Mouse (Mus musculus) neural tube, embryonic 13.5 days (tissue): ENCODE measurements around the gene Olfr1012. TPM values are rescaled to one million over a fixed set of nuclear protein-coding genes. Genes with fewer than 3 reads are reported as not detected.
"Not testable (repeated sequence)": the region's sequence is repeated elsewhere in the genome, so short reads cannot be mapped to it uniquely, and the experiment has no call there.

Experiments used
- ATAC-seq: fragments of 200-750 bp; cut with Nextera tagmentation; 2 replicates; pipeline ENCODE4 v1.8.0; 2017; ENCODE audit warnings: low read depth, mild to moderate bottlenecking, moderate TSS enrichment, moderate library complexity
- H3K27ac ChIP-seq: fragments of 300-500 bp; sonication (generic); replicated peaks from 2 replicates; pipeline ENCODE4 v1.5.1; 2015; ENCODE audit warnings: moderate library complexity, mild to moderate bottlenecking, inconsistent platforms
- H3K27me3 ChIP-seq: fragments of 300-500 bp; sonication (generic); 2 replicates; pipeline ENCODE4 v1.6.1; 2015; ENCODE audit warnings: mild to moderate bottlenecking, inconsistent platforms
- H3K36me3 ChIP-seq: fragments of 300-500 bp; sonication (generic); 2 replicates; pipeline ENCODE4 v1.6.1; 2015; ENCODE audit warnings: mild to moderate bottlenecking, inconsistent platforms
- H3K4me1 ChIP-seq: fragments of 300-500 bp; sonication (generic); replicated peaks from 2 replicates; pipeline ENCODE4 v1.6.1; 2015; ENCODE audit warnings: inconsistent platforms
- H3K4me2 ChIP-seq: fragments of 300-500 bp; sonication (generic); 2 replicates; pipeline ENCODE4 v1.6.1; 2015; ENCODE audit warnings: inconsistent platforms, mild to moderate bottlenecking, moderate library complexity
- H3K4me3 ChIP-seq: fragments of 300-500 bp; sonication (generic); 2 replicates; pipeline ENCODE4 v1.5.1; 2015; ENCODE audit warnings: mild to moderate bottlenecking, inconsistent platforms
- H3K9ac ChIP-seq: fragments of 300-500 bp; sonication (generic); 2 replicates; pipeline ENCODE4 v1.6.1; 2015; ENCODE audit warnings: moderate library complexity, mild to moderate bottlenecking, inconsistent platforms
- H3K9me3 ChIP-seq: fragments of 300-500 bp; sonication (generic); 2 replicates; pipeline ENCODE4 v1.6.1; 2016; ENCODE audit warnings: inconsistent platforms
- WGBS: fragments of 180-500 bp; shearing (Covaris S2); methylation state at CpG from one replicate; pipeline ENCODE4 v1.1.7; 2015; 5-methylcytosine and 5-hydroxymethylcytosine counted together
- polyA plus RNA-seq: library from polyadenylated mRNA; unstranded; fragments of >200 nt; fragmentation: Nextera tagmentation; extraction: Ambion mirVana; gene quantifications from 2 replicates; pipeline ENCODE4 v1.2.1, GENCODE M21; 2015

Gene Olfr1012
- polyA plus RNA-seq: not detected in 2 replicates

DNA sequence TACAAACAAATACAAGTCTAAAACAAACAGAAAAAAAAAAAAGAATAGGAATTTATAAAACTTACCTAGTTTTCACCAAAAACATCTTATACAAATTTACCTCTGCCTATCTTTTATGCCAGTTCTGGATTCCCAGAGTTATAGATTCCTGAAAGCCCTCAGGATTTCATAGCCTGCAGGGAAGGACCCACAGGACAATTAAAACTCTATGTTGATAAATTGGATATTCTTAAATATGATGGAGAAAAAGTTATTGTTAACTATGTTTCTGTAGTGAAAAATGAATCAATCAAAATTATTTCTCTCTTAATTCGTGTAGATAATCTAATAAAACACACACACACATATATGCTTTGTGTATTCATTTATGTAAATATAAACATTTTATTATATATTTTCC, at the start of gene Olfr1012:
Gene Olfr1012 (minus strand): TSS at position 101 of the 400 bp plus-strand sequence.
- Histone ChIP-seq H3K9me3 (no peaks in the 10 kb centered on the region), H3K9ac (no peak within 1 kb of the TSS), H3K36me3 (no peaks in the 10 kb centered on the region), H3K27ac (no peak within 1 kb of the TSS), H3K4me1 (no peaks in the 10 kb centered on the region), H3K4me2 (no peak within 1 kb of the TSS), H3K27me3 (no peaks in the 10 kb centered on the region), H3K4me3 (no peak within 1 kb of the TSS)
- 56% methylated on average over 1 of the region's 1 CpGs for whole genome bisulfite sequencing
- ATAC-seq: no peak

DNA sequence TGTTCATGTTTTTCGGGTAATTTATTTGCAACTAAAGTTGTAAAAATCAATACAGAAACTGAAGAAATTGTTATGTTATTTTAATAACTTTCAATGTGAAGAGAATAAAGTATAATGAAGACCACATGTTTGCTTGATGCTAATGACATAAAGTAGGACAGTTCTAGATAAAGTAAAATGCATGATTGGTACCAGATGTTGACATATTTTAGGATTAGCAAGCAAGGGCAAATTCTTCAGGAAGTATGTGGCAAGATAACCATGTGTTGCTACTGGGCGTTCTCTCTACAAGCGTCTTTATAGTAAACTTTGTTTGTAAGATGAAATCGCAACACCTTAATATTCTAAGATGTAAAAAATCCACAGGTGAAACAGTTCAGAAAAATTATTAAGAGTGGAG, 41.9 kb upstream of the Olfr1012 start:
- Histone ChIP-seq H3K4me2 (no peak overlapping the region), H3K9ac (no peak overlapping the region), H3K27ac (no peak overlapping the region), H3K36me3 (no peaks in the 10 kb centered on the region), H3K9me3 (no peaks in the 10 kb centered on the region), H3K4me3 (no peak overlapping the region), H3K4me1 (no peaks in the 10 kb centered on the region), H3K27me3 (no peaks in the 10 kb centered on the region)
- WGBS: 92% methylated on average over 4 of the region's 4 CpGs
- ATAC-seq: no peak

DNA sequence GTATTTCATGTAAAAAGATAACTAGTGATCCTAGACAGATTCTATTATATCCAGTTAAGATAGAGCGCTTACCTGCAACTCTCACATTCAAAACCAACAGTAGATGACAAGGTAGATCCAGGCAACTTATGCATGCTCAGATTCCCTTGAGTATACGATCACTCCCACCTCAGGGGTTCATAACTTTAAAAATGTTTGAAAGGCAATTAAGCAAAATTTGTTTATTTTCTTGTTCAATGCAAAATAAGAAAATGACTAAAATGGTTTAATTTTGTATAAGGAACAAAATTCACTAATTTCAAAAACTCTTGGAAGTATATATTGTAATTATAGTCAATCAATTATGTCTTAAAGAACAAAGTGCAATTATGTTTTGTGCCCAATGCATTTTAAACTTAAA, 39.9 kb upstream of the Olfr1012 start, which contains the start of gene Olfr1016:
Gene Olfr1016 (minus strand): TSS at position 101 of the 400 bp plus-strand sequence.
- no peak for ATAC-seq
- WGBS: 92% methylated on average over 2 of the region's 2 CpGs

DNA sequence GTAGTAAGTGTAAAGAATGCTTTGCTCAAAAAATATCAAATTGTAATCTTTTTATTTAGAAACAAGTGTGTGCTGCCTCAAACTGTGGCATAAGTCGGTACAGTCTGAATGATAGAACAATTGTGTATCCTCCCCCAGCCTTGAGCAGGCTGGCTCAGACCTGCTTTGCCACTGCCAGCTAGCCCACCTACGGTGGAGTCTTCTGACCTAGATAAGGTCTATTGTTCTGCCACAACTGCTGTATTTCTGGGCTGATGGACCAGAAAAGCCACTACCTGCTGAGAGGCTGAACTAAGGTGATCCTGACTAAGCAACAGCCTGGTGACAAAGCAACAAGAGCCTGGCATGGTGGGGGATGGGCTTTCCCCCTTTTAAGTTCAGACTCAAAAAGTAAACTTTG, 29.8 kb upstream of the Olfr1012 start:
- WGBS: 44% methylated on average over 2 of the region's 2 CpGs
- H3K27ac ChIP-seq: no peak overlapping the region
- H3K4me2 ChIP-seq: no peak overlapping the region
- no peak for ATAC-seq
- H3K36me3 ChIP-seq: no peaks in the 10 kb centered on the region
- no peaks in the 10 kb centered on the region for H3K27me3 ChIP-seq
- H3K9me3 ChIP-seq: no peaks in the 10 kb centered on the region
- H3K9ac ChIP-seq: no peak overlapping the region
- no peaks in the 10 kb centered on the region for H3K4me1 ChIP-seq
- no peak overlapping the region for H3K4me3 ChIP-seq

More for the DNA sequence above, 39.9 kb upstream of the Olfr1012 start, which contains the start of gene Olfr1016:
- Histone ChIP-seq H3K4me2 (no peak within 1 kb of the TSS), H3K27ac (no peak within 1 kb of the TSS), H3K4me3 (no peak within 1 kb of the TSS), H3K4me1 (no peaks in the 10 kb centered on the region), H3K27me3 (no peaks in the 10 kb centered on the region), H3K9me3 (no peaks in the 10 kb centered on the region), H3K36me3 (no peaks in the 10 kb centered on the region), H3K9ac (no peak within 1 kb of the TSS)

DNA sequence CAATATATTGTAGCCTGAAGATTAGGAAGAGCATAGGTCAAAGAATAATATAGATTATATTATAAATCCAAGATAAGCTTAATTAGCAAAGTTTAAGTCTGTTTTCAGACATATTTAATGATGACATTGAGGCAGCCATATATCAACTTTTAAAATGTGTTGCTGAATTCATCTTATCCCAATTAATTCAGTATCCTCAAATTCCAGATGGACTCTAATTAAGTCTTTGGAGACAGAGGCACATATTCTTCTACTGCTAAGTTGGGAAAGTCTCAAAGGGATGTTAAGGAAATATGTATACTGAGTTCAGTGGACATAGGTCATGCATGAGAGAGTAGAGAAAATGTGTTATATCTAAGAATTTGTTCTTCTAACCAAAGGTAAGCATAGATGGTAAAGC, 19.2 kb upstream of the Olfr1012 start, which contains the start of gene Olfr1015:
Gene Olfr1015 (plus strand): TSS at position 301 of the 400 bp plus-strand sequence.
- no peak for ATAC-seq
- Histone ChIP-seq H3K4me3 (no peak within 1 kb of the TSS), H3K9ac (no peak within 1 kb of the TSS), H3K4me1 (no peaks in the 10 kb centered on the region), H3K27ac (no peak within 1 kb of the TSS), H3K36me3 (no peaks in the 10 kb centered on the region), H3K9me3 (no peaks in the 10 kb centered on the region), H3K27me3 (no peaks in the 10 kb centered on the region), H3K4me2 (no peak within 1 kb of the TSS)

DNA sequence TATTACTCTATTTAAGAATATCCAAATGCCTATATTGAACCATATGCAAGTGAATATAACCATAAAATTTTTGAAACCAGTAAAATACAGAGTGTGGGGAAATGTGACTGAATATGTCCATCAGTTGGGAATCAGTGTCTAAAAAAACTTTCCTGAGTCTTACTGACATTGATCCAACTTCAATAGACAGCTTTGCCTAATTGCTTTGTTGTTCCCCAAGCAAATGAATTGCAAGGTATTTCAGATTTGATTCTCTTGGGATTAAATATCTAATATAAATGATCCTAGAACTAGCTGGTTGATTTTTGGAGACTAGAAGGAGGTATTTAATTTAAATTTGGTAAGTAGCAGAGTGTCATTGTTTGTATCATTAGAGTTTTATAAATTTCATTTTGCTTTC, 9.8 kb upstream of the Olfr1012 start, which contains the start of gene Olfr1014:
Gene Olfr1014 (plus strand): TSS at position 301 of the 400 bp plus-strand sequence.
- no peak for ATAC-seq
- no peak within 1 kb of the TSS for H3K4me3 ChIP-seq
- no peaks in the 10 kb centered on the region for H3K36me3 ChIP-seq
- no peak within 1 kb of the TSS for H3K27ac ChIP-seq
- no peaks in the 10 kb centered on the region for H3K4me1 ChIP-seq
- H3K4me2 ChIP-seq: no peak within 1 kb of the TSS
- no peaks in the 10 kb centered on the region for H3K9me3 ChIP-seq
- H3K9ac ChIP-seq: no peak within 1 kb of the TSS
- H3K27me3 ChIP-seq: no peaks in the 10 kb centered on the region

DNA sequence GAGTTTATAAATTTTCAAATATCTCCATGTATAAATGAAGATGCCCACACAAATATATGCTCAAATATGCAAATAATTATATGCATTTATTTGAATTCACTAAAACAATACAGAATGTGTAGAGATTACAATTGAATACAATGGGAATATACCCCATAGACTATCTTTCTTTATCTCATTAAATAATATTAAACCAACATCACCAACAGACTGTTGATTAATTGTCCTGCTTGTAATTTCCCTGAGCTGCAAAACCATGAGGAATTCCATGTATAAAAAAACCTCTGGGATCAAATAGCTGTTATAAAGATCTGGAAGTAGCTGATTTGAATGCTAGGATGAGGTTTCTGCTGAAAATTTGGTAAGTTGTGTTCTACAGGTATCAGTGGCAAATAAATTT, 4.2 kb upstream of the Olfr1012 start, which contains the start of gene Olfr1013:
Gene Olfr1013 (plus strand): TSS at position 301 of the 400 bp plus-strand sequence.
- H3K4me1 ChIP-seq: no peaks in the 10 kb centered on the region
- H3K9ac ChIP-seq: no peak within 1 kb of the TSS
- no peak within 1 kb of the TSS for H3K4me2 ChIP-seq
- no peak within 1 kb of the TSS for H3K4me3 ChIP-seq
- no peak within 1 kb of the TSS for H3K27ac ChIP-seq
- H3K9me3 ChIP-seq: no peaks in the 10 kb centered on the region
- H3K36me3 ChIP-seq: no peaks in the 10 kb centered on the region
- no peaks in the 10 kb centered on the region for H3K27me3 ChIP-seq
- ATAC-seq: no peak

DNA sequence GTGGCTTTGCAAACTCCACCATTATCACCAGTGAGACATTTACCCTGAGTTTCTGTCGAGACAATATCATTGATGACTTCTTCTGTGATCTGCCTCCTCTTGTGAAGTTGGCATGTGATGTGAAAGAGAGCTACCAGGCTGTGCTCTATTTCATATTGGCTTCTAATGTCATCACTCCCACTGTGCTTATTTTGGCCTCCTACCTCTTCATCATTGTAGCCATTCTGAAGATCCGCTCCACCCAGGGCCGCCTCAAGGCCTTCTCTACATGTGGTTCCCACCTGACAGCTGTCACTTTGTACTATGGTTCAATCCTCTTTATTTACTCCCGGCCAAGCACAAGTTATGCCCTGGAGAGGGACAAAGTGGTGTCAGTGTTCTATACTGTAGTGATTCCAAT, 8.7 kb downstream of the Olfr1012 start:
- WGBS: 88% methylated on average over 4 of the region's 4 CpGs
- no peak overlapping the region for H3K27ac ChIP-seq

DNA sequence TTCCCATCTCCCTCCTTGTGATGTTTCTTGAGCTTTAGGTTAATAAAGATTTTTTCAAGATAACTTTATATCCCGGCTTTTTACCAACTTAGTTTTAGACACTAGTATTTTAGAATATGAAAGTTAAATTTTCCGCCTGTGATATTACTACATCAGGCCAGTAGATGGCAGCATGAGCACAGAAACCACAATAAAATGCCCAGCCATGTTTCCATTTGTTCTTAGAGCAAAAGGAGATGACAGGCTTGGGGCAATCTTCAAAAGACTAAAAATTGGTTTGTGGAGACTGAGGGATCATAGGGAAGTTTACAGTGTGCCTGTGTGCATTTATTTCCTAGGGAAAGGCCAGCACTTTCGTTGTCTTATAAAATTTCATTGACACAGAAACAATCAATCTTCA, 36.8 kb downstream of the Olfr1012 start:
- no peak overlapping the region for H3K4me2 ChIP-seq

More for the DNA sequence above, 8.7 kb downstream of the Olfr1012 start:
- ATAC-seq: no peak
- Histone ChIP-seq H3K4me2 (no peak overlapping the region), H3K9me3 (no peaks in the 10 kb centered on the region), H3K27me3 (no peaks in the 10 kb centered on the region), H3K4me3 (no peak overlapping the region), H3K36me3 (no peaks in the 10 kb centered on the region), H3K4me1 (no peaks in the 10 kb centered on the region), H3K9ac (no peak overlapping the region)

DNA sequence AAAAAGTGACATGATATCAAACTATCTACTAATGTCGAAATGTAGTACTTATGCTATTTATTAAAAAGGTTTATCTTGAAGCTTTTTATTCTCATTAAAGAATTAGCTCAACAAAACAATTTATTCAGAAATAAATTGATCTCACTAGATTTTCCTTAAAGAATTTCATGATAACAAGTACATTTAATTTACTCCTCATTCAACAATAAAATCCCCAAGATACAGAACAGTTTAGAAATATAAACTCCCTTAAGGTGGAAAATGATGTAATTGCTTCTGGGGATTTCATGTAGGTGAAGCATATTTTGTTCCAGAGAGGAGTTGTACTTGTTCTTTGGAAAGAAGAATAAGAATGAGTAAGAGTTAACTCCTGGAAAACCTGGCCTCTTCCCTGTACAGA, 47.4 kb downstream of the Olfr1012 start, which contains the start of gene Olfr1009:
Gene Olfr1009 (plus strand): TSS at position 301 of the 400 bp plus-strand sequence.
- Histone ChIP-seq H3K9me3 (no peaks in the 10 kb centered on the region), H3K36me3 (no peaks in the 10 kb centered on the region), H3K27ac (no peak within 1 kb of the TSS), H3K27me3 (no peaks in the 10 kb centered on the region), H3K4me1 (no peaks in the 10 kb centered on the region), H3K9ac (no peak within 1 kb of the TSS), H3K4me2 (no peak within 1 kb of the TSS), H3K4me3 (no peak within 1 kb of the TSS)
- ATAC-seq: no peak
- 90% methylated on average over 1 of the region's 1 CpGs for WGBS

More for the DNA sequence above, 36.8 kb downstream of the Olfr1012 start:
- Histone ChIP-seq H3K4me1 (no peaks in the 10 kb centered on the region), H3K4me3 (no peak overlapping the region), H3K9me3 (no peaks in the 10 kb centered on the region), H3K9ac (no peak overlapping the region), H3K36me3 (no peaks in the 10 kb centered on the region), H3K27me3 (no peaks in the 10 kb centered on the region), H3K27ac (no peak overlapping the region)
- WGBS: 13% methylated on average over 3 of the region's 3 CpGs
- no peak for ATAC-seq

DNA sequence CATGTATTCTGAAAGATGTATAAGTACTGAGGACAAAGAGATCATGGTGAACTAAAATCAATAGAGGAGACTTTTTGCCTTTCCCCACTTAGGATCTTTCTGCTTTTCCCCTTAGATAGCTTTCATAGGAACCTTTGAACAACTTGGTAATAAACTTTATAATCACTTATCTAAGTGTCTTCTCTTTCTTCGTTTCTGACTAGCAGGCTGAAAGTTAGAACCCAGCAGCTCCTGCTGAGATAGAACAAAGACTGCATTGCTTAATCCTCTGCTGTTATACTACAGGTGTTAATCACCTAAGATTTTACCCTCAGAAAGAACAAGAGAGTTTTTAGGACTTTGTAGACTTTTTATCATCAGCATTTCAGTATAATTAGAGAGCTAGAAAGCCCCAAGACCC, 51.4 kb downstream of the Olfr1012 start:
- no peaks in the 10 kb centered on the region for H3K9me3 ChIP-seq
- no peak overlapping the region for H3K4me2 ChIP-seq
- WGBS: 9% methylated on average over 1 of the region's 1 CpGs
- H3K9ac ChIP-seq: no peak overlapping the region
- H3K27ac ChIP-seq: no peak overlapping the region
- H3K27me3 ChIP-seq: no peaks in the 10 kb centered on the region
- no peak for ATAC-seq
- no peak overlapping the region for H3K4me3 ChIP-seq
- H3K36me3 ChIP-seq: no peaks in the 10 kb centered on the region
- no peaks in the 10 kb centered on the region for H3K4me1 ChIP-seq

DNA sequence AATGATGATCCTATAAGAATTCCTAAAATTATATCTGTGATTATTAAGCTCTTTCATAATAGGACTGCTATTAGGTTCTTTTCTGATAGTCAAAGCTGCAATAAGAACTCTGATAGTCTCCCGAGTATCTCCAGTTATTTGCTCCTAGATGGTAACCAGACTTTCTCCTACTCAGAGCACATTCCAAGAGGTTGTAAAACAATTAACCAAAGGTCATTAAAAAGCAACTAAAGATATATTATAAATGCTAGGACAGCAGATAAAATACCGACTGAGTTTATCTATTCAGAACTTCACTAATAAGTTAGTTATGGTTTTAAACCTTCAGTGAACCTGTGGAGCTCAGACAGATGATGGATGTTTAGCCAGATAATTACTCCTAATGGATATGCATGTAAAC, 51.9 kb downstream of the Olfr1012 start:
- not testable (repeated sequence) for H3K4me3 ChIP-seq, H3K27ac ChIP-seq, H3K9ac ChIP-seq, H3K4me1 ChIP-seq, H3K4me2 ChIP-seq, H3K36me3 ChIP-seq, H3K9me3 ChIP-seq, ATAC-seq, H3K27me3 ChIP-seq
- 45% methylated on average over 2 of the region's 2 CpGs for WGBS
